Mouse (Mus musculus) common myeloid progenitor, adult 5-6 weeks (primary cell): ENCODE results near the gene Zbtb4. TPM values are rescaled to one million over a fixed set of nuclear protein-coding genes. Genes with fewer than 3 reads are reported as not detected.

Source experiments
- ATAC-seq: replicated peaks from 2 replicates; pipeline ENCODE4 v1.8.0; 2016; ENCODE audit warnings: low read depth, mild to moderate bottlenecking, moderate TSS enrichment, inconsistent platforms; ENCODE audit not compliant: poor library complexity, severe bottlenecking
- total RNA-seq: library from RNA; stranded (forward); fragments of 200-1000, 187-1606 nt; gene quantifications from 2 replicates; pipeline ENCODE4 v1.2.3, GENCODE M21; 2017

Zbtb4 gene
- total RNA-seq, 1 experiment from 2014 or later, result 2.6 TPM

- ATAC-seq, result no peak
Measured at GRCm38 (mm10) chr11:69761868-69762267, 3.8 kb upstream of the Zbtb4 start, which contains the start of gene Slc35g3. Slc35g3 (minus strand) TSS chr11:69761968.

DNA sequence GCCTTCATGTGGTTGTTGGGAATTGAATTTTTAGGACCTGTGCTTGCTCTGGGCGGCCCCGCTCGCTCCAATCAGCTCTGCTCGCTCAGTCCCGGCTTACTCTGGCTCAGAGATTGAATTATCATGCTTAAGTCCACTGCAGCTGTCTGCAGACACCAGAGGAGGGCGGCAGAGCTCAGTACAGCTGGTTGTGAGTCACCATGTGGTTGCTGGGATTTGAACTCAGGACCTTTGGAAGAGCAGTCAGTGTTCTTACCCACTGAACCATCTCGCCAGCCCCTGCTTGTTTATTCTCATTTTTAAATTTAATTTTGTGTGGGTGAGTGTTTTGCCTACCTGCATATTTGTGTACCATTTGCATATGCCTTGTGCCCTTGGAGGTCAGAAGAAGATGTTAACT, 2.2 kb upstream of the Zbtb4 start:
- ATAC-seq, result no peak

DNA sequence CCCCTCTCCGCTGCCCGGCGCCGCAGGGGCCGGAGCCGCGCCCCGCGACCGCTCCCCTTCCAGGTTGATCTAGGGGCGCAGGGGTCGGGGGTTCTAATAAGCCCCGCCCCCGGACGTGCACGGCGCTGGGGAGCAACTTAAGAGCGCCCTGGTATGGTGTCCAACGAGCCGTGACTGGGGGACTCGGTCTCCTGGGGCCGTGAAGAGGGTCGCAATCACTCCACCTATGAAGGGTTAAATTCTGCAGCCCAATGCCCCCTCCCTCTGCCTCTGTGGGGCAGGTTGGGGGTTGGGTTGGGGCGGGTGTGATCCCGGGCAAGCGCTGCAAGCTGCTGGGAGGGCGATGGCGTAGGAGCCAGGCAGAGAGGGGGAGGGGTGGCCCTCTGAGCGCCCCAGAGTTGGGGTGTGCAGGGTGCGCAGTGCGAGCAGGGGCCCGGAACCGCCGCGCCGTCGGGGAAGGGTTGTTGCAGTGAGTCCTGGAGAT, 456 bp downstream of the Zbtb4 start:
- peak; percentile 81 for ATAC-seq

- ATAC-seq, result no peak
Measured at GRCm38 (mm10) chr11:69766872-69767624, 1.3 kb downstream of the Zbtb4 start.

GRCm38 (mm10) chr11:69767625-69767909, 1.9 kb downstream of the Zbtb4 start:
- ATAC-seq, result no peak

DNA sequence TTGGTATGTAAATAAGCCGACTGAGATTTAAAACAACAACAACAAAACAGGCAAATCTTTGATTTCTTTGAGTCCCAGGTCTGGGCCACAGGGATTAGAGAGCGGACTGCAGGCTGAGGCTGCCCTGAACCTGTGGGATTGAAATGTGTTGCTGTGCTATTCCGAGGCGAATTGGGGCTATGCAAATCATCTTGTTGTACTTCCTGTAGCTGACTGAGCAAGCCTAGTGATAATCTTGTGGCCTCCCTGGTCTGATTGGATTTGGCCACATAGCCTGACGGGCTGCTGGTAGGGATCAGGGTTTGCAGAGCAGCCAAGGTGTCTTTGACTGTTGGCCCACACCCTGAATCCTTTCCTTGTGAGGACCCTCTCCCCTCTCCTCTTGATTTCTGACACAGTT, 9.2 kb downstream of the Zbtb4 start:
- 0 out of 2 replicates have a peak, but pooled peaks have one; percentile 24 for ATAC-seq

GRCm38 (mm10) chr11:69775716-69776115, 10.0 kb downstream of the Zbtb4 start:
- no peak for ATAC-seq

GRCm38 (mm10) chr11:69776488-69776887, 10.8 kb downstream of the Zbtb4 start:
- no peak for ATAC-seq

- ATAC-seq, result peak; percentile 58; the same call in 1 of the 2 replicates
Measured at GRCm38 (mm10) chr11:69777504-69778257, 12.0 kb downstream of the Zbtb4 start.

GRCm38 (mm10) chr11:69778258-69778982, 12.7 kb downstream of the Zbtb4 start:
- ATAC-seq, result no peak

DNA sequence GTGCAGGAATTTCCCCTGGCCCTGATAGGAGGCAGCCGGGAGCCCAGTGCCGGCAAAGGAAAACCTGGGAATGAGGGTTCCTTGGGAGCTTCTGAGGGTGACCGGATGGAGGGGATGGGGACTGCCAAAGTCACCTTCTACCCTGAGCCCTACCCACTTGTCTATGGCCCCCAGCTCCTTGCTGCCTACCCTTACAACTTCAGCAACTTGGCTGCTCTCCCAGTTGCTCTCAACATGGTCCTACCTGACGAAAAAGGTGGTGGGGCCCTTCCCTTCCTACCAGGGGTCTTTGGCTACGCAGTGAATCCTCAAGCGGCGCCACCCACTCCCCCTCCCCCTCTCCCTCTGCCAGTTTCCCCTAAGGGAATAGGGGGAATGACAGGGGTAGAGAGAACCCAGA, 13.3 kb downstream of the Zbtb4 start:
- ATAC-seq, result no peak

DNA sequence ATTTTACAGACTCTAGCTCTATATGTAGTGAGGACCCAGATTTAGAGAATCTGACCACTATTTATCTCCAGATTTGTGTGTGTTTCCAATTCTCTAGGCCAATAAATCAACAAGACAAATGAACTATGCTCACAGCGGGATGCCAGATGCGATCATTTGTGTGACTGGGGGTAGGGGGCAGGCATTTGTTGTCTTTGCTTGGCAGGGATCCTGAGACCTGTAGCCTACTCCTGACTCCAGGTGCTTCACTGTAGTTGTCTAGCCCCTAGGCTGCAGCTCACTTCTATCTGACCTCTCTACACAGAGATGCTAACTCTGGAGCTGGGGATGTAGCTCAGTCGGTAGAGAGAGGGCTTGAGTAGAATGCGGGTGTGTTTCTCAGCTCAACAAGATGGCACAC, 16.1 kb downstream of the Zbtb4 start:
- ATAC-seq, result no peak

GRCm38 (mm10) chr11:69784793-69785272, 19.1 kb downstream of the Zbtb4 start:
- ATAC-seq, result peak; percentile 80

DNA sequence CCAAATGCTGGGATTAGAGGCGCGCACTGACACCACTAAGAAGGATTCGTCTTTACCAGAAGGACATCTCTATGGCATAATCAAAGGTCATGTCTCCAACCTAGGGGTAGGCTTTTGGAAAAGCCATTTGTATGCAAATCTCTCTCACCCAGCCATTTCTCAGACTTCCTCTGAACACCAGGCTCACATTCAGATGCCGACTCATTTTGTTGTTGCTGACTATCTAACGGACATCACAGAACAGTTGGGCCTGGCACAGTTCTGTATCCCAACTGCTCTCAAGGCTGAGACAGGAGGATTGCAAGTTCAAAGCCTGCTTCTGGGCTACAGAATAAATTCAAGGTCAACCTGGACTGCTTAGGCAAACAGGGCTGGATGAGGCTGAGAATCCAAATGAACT, 21.6 kb downstream of the Zbtb4 start:
- no peak for ATAC-seq

- no peak for ATAC-seq
Measured at GRCm38 (mm10) chr11:69789431-69789830, 23.7 kb downstream of the Zbtb4 start.

GRCm38 (mm10) chr11:69791420-69791819, 25.7 kb downstream of the Zbtb4 start:
- ATAC-seq, result no peak

- ATAC-seq, result no peak
Measured at GRCm38 (mm10) chr11:69793429-69793828, 27.7 kb downstream of the Zbtb4 start.

GRCm38 (mm10) chr11:69795168-69795982, 29.7 kb downstream of the Zbtb4 start, which contains the start of gene Chrnb1:
Chrnb1 (minus strand) TSS chr11:69795943.
- ATAC-seq, result peak; percentile 98

DNA sequence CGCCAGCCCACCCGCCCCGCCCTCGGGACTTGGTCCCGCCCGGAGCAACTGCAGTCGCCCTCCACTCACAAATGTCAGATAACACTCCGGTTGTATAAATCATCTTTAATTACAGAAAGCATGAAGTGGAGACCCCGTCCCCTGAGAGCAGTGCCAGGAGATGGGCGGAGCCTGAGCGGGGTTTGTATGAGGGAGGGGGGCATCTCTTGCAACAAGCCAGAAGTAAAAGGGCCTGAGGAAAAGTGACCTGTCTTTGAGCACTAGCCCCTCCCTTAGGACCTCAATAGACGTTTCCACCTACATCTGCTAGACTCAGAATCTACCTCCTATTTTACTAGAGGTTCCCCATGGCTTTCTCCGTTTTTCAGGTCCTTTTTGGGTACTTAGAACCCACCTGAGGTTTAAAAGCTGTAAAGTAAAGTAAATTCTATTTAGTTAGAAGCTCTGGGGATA, 30.3 kb downstream of the Zbtb4 start:
- ATAC-seq, result no peak

DNA sequence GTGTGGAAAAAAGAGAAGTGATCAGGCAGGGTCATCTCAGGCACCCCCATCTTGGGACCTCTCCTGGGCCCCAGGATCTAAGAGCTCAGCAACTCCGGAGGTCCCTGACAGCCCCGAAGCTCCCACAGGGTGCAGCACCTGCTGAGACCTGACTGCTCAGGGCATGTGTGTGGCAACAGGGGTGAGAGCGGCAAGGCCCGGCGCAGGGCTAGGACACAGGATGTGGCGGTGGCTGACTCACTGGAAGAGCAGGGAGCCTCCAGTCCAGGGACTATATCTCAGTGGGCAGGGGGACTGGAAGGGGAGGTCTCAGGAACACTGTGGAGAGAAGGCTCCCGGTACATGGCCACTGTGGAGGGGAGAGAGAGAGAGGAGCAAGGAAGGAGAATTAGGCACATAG, 32.2 kb downstream of the Zbtb4 start:
- no peak for ATAC-seq
